Mouse (Mus musculus) urinary bladder, postnatal 10 days (tissue): ENCODE data around the gene Hes3.

Source experiments
- DNase-seq: peaks from one replicate; pipeline ENCODE4 v3.0.0; 2022; ENCODE audit warnings: low spot score

The Hes3 gene

DNA sequence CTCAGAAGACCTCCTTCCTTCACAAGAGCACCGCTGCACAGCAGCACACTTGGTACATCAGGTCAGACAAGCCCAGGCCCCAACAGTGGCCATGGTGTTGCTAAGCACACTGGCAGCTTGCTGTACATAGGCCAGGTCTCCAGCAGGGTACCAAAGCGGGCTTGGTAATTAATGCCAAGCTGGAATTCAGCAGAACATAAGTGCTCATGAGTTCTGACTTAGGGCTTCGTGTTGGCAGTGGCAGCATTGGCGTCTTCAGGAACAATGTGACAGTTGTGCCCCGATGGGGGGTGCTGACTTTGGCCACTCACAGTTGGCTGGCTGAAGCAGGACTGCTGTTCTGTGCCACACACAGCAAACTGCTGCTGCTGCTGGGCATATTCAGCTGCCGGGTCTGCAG, 13.2 kb upstream of the Hes3 start:
- no peak for DNase-seq

DNA sequence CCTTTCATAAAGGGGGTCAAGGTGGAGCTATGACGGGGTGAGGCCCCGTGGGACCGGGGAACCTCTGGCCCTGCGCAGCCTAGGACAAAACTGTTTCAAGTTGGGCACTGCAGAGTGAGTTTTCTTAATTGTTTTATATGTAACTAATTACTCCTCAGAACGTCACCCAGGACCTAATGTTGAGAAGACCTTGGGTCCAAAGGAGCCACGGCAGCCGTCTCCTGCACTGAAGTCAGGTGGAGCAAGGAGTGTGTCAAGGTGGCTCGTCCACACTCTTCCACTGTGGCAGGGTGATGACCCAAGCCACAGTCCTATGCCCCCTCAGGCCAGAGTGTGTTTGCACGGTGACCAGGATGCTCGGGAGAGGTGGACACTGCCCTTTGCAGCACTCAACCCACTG, 11.7 kb upstream of the Hes3 start:
- DNase-seq: no peak

DNA sequence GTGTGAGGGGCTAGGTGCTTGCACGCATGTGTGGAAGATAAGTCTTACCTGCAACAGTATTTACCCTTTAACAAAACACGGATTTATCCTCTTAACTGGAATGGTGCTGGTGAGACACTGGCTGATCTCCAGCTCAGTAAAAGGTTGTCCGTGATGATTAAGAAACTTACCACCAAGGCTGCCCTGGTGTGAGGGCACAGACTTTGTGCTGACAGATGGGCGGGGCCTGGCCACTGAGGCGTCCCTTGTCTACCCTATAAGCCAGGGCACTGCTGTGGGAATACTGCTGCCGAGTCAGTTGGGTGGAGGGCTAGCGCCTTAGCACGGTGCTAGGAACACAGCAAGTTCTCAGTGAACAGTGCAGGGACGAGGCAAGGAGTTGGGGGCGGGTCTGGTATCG, 10.6 kb upstream of the Hes3 start:
- DNase-seq: no peak

DNA sequence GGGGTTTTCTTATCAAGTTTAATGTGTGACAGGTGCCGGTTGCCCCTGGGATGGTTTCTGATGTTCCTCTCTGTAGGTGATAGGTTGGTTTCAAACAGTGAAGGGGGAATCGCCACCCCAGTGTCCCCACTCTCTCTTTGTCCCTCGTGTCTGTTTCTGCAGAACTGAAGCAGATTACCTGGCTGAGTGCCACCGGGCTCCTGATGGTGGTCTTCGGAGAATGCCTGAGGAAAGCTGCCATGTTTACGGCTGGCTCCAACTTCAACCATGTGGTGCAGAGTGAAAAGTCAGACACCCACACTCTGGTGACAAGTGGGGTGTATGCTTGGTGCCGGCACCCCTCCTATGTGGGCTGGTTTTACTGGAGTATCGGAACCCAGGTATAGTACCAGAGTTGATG, 8.9 kb upstream of the Hes3 start:
- no peak for DNase-seq

DNA sequence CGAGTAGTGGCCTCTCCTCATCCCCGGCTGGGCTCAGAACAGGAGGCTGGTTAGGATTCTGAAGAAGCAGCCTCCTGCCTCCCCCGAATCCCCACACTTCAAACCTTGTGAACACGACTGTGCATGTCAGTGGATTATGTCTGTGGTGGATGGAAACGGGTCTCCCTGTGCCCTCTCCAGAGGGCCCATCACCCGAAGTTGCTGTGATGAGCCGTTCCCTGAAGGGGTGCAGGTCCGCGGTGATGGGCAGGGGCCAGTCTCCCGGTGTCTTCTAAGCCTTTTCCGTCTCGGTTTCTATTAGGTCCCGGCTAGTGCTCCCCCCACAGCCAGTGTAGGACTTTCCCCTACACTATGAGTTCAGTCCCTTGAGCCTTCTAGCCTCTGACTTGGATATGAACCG, 7.4 kb upstream of the Hes3 start:
- no peak for DNase-seq

DNA sequence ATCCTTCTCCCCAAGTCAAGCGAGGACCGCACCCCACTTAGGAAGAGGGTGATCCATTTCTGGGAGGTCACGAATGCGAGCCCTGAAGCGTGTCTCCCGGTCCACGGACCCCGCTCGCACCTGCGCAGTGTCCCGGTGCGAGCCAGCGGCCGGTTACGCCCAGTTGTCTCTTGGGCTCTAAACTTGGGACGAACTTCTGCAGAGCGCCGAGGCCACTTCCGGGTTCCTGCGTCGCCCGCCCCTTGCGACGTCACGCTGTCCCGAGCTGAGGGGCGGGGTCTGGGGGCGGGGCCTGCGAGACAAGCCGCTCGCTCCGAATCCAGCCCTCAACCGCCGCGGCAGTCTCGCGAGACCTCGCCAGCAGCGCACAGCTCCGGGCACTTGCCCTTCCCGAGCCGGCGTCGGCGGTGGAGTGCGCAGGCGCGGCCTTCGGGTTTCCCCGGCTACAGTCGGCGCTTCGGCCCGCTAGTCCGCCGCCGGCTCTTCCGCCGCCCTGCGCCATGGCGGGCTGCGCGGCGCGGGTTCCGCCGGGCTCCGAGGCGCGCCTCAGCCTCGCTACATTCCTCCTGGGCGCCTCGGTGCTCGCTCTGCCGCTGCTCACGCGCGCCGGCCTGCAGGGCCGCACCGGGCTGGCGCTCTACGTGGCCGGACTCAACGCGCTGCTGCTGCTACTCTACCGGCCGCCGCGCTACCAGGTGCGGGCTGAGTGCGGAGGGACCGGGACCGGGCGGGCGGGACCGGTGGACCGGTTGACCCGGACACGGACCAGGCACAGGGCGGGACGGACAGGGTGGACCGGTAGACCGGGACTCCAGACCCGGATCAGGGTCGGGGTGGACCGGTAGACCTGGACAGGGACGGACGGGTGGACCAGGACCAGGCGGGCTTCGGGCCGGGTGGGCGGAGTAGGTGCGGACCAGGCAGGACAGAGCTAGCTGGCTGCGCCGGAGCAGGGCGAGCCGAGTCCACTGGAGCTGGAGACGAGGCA, 5.7 kb upstream of the Hes3 start, which contains the start of gene Icmt:
TSS of gene Icmt (plus strand) at position 354 of the 988 bp plus-strand sequence.
- DNase-seq: peak; percentile 99

DNA sequence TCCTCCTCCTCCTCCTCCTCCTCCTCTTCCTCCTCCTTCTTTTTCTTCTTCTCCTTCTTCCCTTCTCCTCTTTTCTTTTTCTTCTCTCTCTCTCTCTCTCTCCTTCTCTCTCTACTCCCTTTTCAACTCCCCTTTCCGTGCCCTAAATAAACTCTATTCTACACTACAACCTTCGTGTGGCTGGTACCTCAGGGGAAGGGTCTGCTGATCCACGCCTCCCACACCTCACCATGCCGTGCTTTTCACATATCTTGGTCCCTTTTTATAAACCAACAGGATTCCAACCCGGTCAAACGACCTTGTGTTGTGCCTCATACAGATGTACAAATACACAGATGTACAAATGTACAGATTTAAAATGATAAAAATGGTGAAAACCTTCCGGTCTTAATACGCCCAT, 4.9 kb upstream of the Hes3 start:
- DNase-seq: no peak

DNA sequence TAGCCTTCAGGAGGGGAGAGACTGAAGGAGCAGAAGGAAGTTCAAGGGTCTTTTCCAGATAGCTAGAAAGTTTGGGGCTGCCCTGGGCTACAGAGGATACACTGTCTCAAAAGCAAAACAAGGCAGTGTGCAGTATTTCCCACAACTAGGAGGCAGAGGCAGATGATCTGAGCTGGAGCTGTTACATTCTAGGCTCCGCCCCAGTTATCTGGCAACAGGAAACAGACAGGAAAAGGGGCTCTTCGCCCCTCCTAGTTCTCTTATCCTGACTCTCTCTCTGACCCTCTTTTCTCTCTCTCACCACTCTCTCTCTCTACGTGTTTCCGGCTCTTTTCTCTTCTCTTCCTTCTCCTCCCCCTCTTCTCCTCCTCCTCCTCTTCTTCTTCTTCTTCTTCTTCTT, 4.5 kb upstream of the Hes3 start:
- no peak for DNase-seq

DNA sequence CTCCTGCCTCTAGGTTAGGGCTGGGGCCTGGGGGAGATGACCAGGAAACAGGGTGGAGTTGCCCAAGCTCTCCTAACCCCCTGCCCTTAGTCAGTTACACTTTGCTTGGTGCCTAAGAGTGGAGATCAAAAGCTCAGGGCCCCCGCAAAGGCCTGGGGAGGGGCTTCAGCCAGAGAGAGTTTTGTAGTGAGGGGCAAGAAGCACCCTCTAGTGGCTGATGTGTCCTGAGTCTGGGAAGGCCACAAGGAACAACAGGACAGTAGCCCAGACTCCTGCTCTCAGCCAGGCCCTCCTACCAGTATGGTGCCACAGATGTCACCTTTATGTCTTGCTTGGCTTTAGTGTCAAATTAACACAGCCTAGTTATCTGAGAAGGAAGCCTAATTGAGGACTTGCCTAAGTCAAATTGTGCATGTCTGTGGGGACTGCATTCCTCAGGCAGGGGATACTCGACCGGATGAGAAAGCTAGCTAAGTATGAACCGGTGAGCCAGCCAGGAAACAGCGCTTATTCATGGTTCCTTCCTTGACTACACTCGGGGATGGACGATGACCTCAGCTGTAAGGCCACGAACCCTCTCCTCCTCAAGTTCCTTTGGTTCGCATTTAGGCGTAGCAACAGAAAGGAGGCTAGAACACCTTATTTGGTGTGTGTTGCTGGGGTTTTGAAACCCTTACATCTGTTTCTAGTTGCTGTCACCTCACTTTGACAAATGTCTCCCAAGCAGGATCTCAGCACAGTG, 2.9 kb upstream of the Hes3 start:
- no peak for DNase-seq

DNA sequence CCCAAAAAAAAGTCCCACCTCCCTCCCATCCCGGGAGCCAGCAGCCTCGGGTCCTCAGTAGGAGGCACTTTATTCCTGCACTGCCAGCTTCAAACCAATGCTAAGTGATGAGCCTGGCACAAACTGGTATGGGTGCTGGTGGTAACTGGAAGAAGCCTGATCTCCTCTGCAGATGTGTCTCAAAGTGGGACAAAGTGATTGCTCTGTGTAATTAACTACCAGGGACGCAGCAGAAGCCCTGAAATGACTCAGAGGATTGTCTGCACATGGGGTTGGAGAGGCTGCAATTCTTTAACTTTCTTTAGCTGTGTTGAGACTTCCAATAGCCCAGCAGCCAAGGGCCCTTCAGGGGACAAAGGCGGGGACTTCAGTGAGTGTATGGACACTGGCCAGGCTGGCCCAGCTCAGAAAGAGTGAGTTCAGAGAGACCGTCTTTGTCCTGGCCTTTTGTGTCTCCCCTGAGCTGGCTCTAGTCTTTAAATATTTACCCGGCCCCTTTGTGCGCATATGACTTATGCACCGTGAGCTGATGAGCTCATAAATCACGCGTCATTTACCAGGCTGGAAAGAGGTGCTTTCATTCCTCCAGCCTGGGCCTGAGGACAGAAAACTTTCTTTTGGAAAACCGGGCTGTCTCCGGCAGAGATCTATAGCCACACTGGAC, 772 bp upstream of the Hes3 start:
- no peak for DNase-seq

DNA sequence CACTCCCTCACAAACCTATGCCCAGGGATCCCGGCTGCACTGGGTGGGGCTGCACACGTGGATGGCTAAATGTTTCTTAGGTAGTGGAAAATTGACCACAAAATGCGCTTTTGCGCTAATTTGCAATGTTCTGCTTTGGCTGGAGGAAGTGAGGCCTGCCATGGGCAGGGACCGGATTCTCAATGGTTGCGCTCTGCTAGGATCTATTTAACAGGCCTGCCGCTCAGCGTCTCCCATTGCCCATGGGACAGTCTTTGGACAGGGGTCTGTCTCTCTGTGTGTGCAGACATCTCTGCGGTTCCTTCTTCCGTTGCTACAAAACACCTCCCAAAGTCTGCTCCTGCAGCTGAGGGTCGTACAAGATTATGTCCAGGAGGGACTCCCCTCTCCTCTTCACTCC, 471 bp downstream of the Hes3 start:
- DNase-seq: no peak

DNA sequence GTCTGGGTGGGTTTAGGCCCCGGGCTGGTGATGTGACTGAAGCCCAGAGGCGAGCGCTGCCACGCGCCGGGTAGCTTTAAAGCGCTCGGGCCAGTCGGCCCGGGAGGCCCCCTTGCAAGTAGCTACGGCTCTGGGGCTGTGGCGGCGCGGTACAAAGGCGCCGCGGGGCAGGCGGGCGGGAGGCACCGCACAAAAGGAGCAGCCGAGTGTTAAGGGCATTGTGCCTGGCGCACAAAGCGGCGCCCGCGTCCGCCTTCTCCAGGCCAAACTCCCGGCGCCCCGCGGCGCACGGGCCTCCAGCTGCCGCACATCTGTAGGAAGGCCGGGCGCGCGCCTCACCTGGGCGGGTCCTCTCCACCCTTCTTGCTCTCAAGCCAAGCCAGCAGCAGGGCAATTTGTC, 1.1 kb downstream of the Hes3 start:
- DNase-seq: no peak

DNA sequence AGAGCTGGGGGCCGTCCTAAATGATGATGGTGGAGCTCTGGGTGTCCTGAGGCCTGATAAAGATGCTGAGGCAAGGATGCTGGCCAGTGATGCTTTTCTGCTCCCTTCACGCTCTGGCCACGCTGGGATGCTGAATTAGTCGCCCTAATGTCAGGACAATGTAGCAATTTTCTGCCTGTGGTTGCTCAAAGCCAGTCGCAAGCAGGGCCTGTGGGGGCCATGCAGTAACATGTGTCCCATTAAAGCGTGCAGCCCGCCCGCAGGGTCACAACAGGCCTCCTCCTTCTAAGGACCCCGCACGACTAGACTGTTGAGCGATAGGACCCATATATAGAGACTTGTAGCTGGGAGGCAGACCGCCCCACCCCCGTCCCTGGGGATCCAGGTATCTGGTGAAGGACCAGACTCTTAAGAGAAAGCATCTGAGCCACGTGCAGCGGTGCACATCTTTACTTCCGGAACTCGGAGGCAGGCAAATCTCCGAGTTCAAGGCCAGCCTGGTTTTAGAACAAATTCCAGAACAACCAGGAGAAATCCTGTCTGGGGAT, 3.0 kb downstream of the Hes3 start:
- no peak for DNase-seq

DNA sequence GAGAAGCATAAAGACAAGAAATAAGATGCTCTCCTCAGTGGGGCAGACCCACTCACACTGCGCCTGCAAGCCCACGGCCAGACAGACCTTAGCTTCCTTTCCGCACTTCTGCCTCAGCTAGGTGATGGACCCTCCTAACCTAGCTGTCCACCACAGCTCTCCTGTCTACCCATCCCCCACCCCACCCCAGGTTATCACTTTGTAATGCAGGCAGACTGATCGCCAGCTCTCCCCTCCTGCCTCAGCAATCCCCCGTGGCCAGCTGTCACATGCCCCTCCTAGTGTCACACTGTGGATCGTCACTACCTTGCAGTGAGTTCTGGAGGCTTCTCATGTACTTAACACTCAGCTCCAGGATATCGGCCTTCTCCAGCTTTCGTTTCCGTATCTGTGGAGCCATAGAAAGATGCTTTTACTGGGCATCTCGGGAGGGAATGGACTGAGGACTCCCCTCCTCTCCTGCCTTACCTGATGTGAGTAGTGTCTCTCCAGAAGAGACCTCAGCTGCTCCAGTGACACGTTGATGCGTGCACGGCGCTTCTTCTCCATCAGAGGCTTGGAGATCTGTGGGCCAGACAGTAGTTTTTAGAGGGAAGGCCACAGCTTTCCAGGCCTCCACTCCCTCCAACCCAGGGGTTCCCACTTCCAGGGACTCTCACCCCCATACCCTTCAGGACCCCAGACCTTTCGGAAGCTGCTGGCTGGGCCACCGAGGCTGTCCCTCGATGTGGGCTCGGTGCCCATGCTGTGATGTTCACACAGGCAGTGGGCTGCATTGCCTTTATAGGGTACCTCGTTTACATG, 3.9 kb downstream of the Hes3 start:
- DNase-seq: no peak

DNA sequence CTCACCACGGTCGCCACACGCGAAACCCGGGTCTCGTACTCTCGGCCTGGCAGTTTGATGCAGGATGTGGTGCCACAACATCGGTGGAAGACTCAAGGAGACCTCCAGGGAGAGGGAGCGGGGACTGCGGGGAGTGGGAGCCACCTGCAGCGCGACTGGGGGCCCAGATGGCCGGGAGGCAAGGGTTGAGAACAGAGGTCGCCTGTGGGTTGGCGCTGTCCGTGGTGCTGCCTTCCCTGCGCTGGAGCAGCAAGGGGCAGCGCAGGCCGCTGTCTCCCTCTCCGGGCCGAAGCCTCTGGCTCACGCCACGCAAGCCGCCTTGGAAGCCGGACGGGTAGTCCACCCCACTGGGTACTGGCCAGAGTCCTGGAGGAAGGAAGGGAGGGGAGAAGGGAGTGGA, 4.6 kb downstream of the Hes3 start:
- DNase-seq: no peak

DNA sequence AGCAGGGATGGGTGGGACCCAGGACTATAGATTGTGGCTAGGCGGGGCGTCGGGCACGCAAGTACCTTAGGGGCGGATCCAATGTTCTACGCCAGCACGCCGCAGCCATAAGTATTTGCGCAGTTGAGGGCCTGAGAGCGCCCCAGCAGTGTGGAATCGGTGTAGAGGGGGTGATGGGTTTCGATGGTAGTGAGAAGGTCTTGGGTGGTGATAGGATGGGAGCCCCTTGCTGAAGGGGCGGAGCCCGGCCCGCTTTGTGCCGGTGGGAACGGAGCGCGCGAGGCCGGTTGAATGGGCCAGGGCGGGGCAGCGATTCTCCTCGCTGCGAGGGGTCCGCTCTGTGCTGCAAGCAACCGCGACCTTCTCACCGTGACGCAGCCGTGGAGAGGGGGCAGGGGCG, 5.3 kb downstream of the Hes3 start:
- DNase-seq: no peak

DNA sequence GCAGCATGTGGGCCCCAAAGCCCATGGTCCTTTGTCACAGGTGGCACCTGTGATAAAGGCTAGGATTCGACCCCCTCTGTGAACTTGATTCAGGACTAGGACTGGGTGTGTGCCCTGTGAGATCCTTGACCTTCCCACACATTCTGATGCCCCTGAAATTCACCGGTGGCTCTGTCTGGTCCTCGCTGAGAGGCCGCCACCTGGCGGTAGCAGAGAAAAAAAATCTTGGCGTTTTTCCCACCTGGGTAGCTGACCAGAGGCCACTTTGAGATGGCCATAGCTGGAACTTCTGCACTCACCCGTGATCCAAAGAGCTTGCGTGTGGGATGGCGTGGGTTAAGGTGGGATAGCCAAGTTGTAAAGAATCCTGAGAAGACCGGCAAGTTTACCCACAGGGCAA, 6.0 kb downstream of the Hes3 start:
- DNase-seq: no peak

DNA sequence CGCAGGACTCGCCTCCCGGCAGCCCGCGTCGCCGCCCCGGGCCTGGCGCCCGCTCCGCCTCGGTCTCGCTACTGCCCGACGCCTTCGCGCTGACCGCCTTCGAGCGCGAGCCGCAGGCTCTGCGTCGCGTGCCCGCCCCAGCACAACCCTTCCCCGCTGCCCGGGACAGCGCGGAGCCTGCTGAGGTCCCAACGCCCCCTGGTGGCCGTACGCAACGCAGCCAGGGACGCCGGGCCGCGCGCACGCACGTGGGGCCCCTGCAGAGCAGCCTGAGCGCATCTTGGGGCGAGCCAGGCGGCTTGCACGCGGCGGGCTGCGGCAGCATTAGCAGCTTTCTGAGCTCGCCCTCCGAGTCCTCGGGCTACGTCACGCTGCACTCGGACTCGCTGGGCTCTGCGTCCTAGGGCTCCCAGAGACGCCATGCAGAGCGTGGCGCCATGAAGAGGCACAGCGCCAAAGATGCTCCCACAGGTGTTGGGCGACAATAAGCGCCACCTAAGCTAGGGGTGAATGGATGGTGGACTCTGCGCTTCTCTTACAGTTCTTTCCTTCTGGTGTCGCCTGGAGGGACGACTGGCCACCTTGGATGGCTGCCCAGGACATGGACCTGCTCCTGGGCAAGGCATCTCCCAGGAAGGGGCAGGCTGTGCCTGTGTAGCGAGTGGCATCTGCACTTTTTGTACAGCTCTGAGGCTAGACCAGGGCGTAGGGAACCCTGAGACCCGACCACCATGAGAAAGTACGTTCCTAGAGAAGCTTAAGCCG, 8.1 kb downstream of the Hes3 start:
- peak; percentile 58 for DNase-seq

DNA sequence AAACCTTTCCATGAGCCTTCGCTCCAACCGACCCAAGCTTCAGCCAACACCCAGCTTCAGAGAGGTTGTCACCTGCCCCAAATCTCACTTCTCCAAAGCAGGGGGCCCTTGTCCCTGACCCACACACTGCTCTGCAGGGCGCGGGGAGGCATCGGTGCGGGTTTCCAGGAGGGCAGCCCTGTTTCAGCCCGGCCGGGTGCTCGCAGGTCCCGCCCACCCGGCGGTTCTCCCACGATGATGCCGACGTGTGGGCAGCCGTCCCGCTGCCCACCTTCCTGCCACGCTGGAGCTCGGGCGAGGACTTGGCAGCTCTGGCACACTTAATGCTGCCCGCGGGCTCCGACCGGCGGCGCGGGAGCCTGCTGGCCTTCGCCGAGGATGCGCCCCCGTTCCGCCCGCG, 8.7 kb downstream of the Hes3 start:
- DNase-seq: no peak

DNA sequence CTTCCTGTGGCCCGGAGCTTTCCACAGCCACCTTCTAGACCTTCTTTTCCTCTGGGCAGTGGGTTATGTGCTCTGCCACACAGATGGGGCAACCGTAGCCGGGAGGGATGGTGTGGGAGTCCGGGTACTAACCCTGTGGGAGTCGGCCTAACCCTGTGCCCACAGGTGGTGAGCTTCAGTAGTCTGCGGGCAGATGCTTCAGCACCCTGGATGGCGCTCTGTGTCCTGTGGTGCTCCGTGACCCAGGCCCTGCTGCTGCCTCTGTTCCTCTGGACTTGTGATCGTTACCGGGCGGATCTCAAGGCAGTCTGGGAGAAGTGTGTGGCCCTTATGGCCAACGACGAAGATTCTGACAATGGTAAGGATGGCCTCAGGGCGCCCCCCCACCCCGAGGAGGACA, 9.9 kb downstream of the Hes3 start:
- no peak for DNase-seq

DNA sequence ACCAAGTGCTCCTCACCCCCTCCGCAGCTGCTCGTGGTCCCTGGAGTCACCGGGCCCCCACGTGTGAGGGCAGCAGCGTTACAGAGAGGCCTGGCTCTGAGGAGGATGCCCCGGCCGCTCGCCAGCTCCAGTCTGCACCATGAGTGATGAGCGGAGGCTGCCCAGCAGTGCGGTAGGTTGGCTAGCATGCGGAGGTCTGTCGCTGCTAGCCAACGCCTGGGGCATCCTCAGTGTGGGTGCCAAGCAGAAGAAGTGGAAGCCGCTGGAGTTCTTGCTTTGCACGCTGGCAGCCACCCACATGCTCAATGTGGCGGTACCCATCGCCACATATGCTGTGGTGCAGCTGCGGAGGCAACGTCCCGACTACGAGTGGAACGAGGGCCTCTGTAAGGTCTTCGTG, 12.5 kb downstream of the Hes3 start:
- no peak for DNase-seq
